Mouse (Mus musculus) lung, postnatal 14 days (tissue): ENCODE results near the gene Senp7.
"Not testable (repeated sequence)": the region's sequence is repeated elsewhere in the genome, so short reads cannot be mapped to it uniquely, and the experiment has no call there.

Experiments
- DNase-seq: peaks from one replicate; pipeline ENCODE4 v3.0.0; 2021

Gene Senp7

GRCm38 (mm10) chr16:56068523-56069070 is 20.5 kb downstream of the Senp7 start:
- DNase-seq = no peak

GRCm38 (mm10) chr16:56071317-56072232 is 23.4 kb downstream of the Senp7 start:
- no peak for DNase-seq

DNA sequence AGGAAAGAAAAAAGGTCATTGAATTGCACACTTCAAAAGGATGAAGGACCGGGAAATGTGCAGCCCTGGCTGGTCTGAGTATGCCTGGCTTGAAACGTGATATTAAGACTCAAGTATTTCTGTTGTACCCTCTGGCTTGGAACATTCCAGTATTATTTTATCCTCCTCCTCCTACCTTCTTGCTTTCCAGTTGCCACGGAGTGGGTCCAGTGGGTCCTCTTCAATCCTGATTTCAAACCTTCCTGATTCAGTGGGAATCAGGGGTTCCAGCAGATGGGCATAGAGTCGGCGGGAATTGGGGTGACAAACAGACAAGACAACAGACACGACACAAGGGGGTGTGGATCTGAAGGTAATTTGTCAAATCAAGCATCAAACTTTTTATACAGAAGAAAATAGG is 24.4 kb downstream of the Senp7 start:
- no peak for DNase-seq

- DNase-seq = not testable (repeated sequence)
Observed at GRCm38 (mm10) chr16:56073150-56073549, 25.0 kb downstream of the Senp7 start.

DNA sequence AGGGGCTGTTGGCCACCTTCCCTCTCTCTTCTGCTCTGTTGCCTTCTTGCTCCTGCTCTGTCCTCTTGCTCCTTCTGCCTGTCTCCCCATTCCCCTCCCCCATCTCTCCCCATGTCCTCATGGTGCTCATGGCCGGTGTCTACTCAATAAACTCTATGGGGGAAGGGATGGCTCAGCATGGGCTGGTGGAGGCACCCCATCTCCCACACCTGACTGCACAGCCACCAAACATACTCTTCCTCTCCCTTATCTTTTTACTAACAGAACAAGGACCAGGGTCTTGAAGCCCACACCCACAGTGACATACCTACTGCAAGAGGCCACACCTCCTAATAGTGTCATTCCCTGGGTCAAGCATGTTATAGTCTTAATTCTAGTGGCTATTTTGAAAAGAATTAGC is 26.0 kb downstream of the Senp7 start:
- DNase-seq = no peak

DNA sequence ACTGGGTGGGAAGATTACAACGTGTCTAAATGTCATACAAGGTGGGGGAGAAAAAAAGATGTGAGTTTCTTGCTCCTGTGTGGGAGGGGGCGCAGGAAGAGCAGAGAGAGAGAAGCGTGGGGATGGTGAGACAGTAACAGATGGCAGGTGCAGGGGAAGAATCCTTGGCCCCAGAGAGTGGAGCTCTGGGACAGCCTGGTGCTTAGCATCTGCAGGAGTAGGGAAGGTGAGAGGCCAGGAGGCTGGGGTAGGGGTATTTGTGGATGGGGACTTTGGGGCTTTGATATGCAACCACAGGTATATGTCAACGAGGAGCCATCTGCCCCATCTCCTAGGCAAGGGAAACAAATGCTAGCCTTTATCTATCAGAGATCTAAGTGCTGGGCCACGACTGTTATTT is 26.4 kb downstream of the Senp7 start:
- no peak for DNase-seq

- peak; percentile 83 for DNase-seq
Observed at GRCm38 (mm10) chr16:56075222-56076111, 27.3 kb downstream of the Senp7 start.

- DNase-seq = no peak
Observed at GRCm38 (mm10) chr16:56076121-56076869, 28.2 kb downstream of the Senp7 start.

GRCm38 (mm10) chr16:56079419-56079818 is 31.3 kb downstream of the Senp7 start:
- no peak for DNase-seq

DNA sequence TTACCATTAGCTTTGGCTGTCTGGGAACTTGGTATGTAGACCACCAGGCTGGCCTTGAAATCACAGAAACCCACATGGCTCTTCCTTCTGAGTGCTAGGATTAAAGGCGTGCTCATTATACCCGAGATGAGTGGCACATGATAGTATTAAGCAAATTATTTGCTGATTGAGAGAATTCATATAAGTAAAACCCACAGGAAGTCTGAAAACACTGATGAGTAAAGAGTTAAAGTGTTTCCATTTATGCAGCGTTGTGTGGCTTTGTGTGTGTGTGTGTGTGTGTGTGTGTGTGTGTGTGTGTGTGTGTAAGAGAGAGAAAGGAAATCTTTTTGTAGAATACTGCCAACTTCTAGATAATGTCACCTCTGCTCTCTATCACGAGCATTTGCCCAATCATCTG is 33.6 kb downstream of the Senp7 start:
- no peak for DNase-seq

- no peak for DNase-seq
Observed at GRCm38 (mm10) chr16:56086336-56086735, 38.2 kb downstream of the Senp7 start.

DNA sequence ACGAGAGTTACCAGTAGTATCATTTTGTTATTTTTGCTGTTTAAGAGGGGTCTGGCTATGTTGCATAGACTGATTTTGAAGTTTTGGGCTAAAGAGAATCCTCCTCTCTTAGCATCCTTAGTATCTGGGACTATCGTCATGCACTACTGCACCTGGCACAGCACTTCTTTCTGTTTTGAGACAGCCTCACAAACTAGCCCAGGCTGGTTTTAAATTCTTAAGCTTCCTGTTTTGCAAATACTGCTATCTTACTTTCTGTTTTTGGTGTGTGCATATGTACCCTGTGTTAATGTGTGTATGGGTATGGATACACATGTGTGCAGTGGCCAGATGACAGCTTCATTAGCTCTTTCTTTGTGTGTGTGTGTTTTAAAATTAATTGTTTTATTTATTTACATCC is 42.2 kb downstream of the Senp7 start:
- no peak for DNase-seq

DNA sequence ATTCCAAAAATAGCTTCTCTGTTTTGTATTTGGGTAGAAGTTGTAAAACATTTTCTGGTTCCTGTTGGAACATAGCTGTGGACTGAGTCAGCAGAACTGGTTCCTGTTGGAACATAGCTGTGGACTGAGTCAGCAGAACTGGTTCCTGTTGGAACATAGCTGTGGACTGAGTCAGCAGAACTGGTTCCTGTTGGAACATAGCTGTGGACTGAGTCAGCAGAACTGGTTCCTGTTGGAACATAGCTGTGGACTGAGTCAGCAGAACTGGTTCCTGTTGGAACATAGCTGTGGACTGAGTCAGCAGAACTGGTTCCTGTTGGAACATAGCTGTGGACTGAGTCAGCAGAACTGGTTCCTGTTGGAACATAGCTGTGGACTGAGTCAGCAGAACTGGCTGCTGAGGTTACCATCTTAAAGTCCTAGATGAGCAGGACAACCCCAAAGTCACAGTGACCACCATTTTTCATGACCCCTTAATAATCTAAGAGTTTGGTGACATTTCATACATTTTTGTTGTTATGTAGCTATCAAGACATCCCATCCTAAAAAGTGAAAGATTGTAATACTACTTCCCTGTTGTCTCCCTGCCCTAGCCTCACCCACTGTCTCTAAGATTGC is 48.4 kb downstream of the Senp7 start:
- not testable (repeated sequence) for DNase-seq

DNA sequence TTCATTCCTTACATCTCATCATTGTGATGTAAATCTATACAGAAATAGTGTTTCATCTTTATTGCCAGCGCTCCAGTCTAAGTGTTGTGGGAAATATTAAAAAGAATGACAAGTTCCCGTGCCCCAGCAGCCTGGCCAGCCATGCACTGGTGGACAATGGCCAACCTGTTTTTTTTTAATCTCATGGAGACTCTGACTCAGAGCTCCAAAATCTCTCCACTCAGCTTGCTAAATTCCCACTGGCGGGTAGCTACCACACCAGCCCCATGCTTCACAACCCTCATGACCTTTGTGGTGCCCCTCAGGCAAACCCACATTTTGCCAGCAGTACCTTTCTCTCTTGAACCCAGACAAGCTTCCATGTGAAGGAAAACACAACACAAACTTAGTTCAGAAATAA is 67.6 kb downstream of the Senp7 start:
- peak; percentile 16 for DNase-seq

DNA sequence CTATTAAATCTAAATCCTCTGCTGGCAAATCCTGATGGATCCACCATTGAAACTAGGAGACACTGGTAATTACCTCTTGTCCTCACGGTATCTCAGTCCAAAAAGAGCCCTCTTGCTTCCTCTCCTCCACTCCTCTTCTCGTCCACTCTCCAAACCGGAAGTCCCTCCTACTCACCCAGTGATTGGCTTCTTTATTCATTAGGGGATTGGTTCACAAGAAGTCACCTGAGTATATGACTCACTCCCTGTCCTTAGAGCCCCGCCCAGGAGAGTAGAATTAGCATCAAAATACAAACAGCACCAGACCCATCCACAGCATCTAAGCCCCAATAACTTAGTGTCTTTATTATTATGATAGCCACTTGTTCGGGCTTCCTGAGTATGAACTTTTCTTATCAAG is 68.0 kb downstream of the Senp7 start:
- DNase-seq = no peak

GRCm38 (mm10) chr16:56117327-56118180 is 69.4 kb downstream of the Senp7 start:
- no peak for DNase-seq

- no peak for DNase-seq
Observed at GRCm38 (mm10) chr16:56122517-56122916, 74.4 kb downstream of the Senp7 start.

DNA sequence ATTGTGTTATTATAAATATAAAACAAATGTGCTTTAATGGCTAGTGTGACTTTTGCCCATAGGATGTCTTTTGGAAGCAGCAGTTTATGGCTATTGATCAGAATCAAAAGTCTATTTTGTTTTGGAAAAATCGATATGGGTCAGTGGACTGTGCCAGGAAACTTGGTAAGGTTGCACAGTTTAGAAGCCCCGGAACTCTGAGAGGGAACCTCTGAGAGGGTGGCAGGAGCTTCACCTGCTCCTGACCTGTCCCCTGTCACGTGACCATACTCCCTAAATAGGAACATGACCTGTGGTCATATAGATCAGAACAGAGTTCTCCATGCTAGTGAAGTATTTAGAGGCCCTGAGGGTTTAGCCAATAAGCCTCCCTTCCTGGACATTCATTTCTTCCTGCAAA is 75.9 kb downstream of the Senp7 start:
- no peak for DNase-seq

DNA sequence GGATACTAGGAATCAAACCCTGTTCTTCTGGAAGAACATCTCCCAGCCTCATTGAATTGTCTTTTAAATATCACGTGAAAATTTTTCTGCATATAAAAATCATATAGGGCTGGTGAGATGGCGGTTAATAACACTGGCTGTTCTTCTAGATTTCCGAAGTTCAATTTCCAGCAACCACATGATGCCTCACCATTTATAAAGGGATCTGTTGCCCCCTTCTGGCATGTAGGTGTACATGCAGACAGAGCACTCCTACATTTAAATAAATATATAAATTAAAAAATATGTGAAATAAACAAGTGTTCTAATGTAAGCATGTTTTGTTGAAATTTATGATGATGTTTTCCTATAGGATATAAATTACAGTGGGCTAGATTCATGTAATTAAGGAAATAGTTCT is 83.5 kb downstream of the Senp7 start:
- no peak for DNase-seq

DNA sequence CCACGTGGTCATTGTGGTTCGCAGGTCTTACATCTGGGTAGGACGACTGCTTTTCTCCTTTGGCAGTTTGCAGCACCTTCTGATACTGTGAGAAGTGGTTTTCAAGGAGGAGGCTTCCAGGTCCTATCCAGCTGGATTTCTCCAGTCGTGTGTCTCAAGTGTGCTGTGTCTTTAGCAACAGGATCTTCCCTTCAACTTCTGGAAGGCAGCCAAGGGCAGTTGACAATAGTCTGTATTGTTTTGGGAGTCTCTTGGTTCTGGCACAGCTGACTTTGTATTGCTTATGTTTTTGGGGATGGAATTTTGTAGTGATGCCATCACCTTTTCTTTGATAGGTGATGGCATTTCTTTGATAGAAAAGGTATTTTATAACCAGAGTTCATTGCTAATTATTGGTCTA is 86.0 kb downstream of the Senp7 start:
- DNase-seq = peak; percentile 59

- not testable (repeated sequence) for DNase-seq
Observed at GRCm38 (mm10) chr16:56137672-56138071, 89.5 kb downstream of the Senp7 start.
